Mouse (Mus musculus): ENCODE measurements around the gene Hist2h2be. TPM values are rescaled to one million over a fixed set of nuclear protein-coding genes. Genes with fewer than 3 reads are reported as not detected.
"Not testable (repeated sequence)": the region's sequence is repeated elsewhere in the genome, so short reads cannot be mapped to it uniquely, and the experiment has no call there.

The Hist2h2be gene
- total RNA-seq, 2 experiments from 2014 or later, result 4.2 to 6.2 TPM

- no peak for DNase-seq (ENCODE audit: low spot score)
These were observed 22.7 kb upstream of the Hist2h2be start for GRCm38 (mm10) chr3:96198181-96198580.

DNA sequence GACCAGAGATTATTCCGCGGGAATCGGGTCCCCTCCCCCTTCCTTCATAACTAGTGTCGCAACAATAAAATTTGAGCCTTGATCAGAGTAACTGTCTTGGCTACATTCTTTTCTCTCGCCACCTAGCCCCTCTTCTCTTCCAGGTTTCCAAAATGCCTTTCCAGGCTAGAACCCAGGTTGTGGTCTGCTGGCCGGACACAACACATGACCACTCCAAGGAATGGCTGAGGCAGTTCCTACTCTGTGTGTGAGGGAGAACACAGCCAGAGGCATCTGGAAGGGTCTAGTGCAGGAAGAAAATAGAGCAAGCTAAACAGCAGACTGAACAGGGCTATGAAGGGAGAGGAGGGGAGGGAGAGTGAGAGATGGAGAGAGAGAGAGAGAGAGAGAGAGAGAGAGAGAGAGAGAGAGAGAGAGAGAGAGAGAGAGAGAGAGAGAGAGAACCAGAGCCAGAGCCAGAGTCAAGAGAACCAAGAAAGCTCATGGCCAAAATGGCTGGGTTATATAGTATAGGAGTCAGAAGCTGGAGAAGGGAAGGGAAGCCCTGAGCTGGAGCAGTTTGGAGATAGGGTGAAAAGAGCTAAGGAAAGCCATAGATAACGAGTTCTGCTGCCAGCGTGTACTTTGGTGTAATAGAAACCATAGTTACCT, 22.2 kb upstream of the Hist2h2be start:
- DNase-seq (ENCODE audit: low spot score), result not testable (repeated sequence)

GRCm38 (mm10) chr3:96199731-96200130, 21.2 kb upstream of the Hist2h2be start:
- no peak for DNase-seq (ENCODE audit: low spot score)

DNA sequence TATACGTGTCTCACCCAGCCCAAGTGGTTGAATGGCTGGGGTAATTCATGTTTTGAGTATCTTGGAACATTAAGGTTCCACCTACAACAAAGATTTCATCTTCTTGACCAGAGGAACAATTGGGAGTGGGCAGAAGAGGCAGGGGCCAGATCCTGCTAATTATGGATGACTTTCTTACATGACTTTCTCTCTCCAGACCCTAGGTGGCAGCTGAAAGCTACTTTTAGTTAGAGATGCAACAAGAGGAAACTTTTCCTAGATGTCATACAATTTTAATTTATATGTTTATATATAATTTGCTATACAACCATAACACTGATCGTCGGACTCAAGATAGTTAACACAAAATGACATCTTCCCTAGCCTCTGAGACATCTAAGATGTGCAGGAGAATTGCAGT, 13.1 kb upstream of the Hist2h2be start:
- no peak for DNase-seq (ENCODE audit: low spot score)

- DNase-seq (ENCODE audit: low spot score), result no peak
These were observed 11.7 kb upstream of the Hist2h2be start for GRCm38 (mm10) chr3:96209242-96209641.

- DNase-seq (ENCODE audit: low spot score), result peak; percentile 21
These were observed 1.7 kb upstream of the Hist2h2be start for GRCm38 (mm10) chr3:96219191-96219641.

DNA sequence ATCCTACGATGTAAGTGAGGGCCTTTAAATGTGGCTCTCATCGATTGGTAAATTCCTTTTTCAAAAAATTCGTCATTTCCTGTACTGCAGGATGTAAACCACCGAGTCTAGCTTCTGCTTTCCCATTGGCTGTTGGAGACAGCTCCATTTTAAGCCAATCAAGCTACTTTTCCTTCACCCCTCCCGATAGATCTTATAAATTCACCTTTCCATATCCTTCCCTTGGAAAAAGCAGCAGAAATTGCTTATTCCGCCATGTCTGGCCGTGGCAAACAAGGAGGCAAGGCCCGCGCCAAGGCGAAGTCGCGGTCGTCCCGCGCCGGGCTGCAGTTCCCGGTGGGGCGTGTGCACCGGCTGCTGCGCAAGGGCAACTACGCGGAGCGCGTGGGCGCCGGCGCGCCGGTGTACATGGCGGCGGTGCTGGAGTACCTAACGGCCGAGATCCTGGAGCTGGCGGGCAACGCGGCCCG, 1.2 kb upstream of the Hist2h2be start, which contains the start of the genes Bola1 and Hist2h2ab:
TSS of gene Bola1 (minus strand) at position 49 of the 470 bp plus-strand sequence.
TSS of gene Hist2h2ab (plus strand) at position 205 of the 470 bp plus-strand sequence.
- DNase-seq (ENCODE audit: low spot score), result peak; percentile 73

- DNase-seq (ENCODE audit: low spot score), result not testable (repeated sequence)
These were observed 671 bp upstream of the Hist2h2be start for GRCm38 (mm10) chr3:96220131-96220764.

- no peak for DNase-seq (ENCODE audit: low spot score)
These were observed 720 bp downstream of the Hist2h2be start for GRCm38 (mm10) chr3:96221640-96222038.

- DNase-seq (ENCODE audit: low spot score), result no peak
These were observed 1.9 kb downstream of the Hist2h2be start for GRCm38 (mm10) chr3:96222774-96223173.

- no peak for DNase-seq (ENCODE audit: low spot score)
These were observed 4.5 kb downstream of the Hist2h2be start for GRCm38 (mm10) chr3:96225421-96225820.

GRCm38 (mm10) chr3:96226695-96227648, 6.1 kb downstream of the Hist2h2be start:
- no peak for DNase-seq (ENCODE audit: low spot score)

GRCm38 (mm10) chr3:96228828-96229227, 7.9 kb downstream of the Hist2h2be start:
- DNase-seq (ENCODE audit: low spot score), result no peak

GRCm38 (mm10) chr3:96230404-96230803, 9.5 kb downstream of the Hist2h2be start:
- no peak for DNase-seq (ENCODE audit: low spot score)

DNA sequence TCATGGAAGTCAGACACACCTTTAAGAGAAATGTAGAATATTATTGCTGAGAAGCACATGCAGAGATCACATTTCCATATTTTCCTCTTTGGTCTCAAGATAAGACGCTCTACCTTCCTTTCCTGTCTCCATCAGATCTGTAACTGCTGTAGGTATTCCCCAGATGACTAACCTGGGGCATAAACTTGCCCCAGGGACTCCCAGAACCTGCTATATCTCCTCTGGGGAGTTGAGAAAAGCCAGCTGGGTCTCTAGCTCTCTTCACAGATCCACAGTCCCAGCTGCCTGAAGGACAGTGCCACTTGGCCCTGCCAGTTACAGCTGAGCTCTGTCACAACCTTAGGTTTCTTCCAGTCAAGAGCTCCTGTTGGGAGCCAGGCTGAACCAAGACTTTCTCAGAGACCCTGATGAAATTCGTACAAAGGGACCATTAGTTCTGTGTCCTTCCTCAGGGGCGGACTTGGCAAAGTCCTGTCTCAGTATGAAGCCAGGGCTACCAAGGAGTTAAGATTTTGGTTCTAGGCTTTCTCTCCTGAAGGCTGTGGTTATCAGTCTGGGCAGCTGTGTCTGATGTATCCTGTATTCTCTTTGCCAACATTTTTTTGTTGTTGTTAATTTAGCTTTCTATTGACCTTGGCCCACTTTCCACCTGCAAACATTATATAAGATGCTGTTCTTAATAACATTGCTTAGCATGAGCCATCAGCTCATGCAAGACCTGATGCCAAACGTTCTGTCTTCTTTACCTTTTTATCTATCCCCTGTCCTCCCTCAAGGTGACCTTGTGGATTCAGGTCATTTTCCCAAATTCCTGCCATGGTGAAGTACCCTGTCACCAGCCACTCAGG, 10.2 kb downstream of the Hist2h2be start:
- DNase-seq (ENCODE audit: low spot score), result no peak

- DNase-seq (ENCODE audit: low spot score), result no peak
These were observed 10.8 kb downstream of the Hist2h2be start for GRCm38 (mm10) chr3:96231758-96232120.

- DNase-seq (ENCODE audit: low spot score), result no peak
These were observed 14.0 kb downstream of the Hist2h2be start for GRCm38 (mm10) chr3:96234914-96235313.

GRCm38 (mm10) chr3:96235836-96236235, 14.9 kb downstream of the Hist2h2be start:
- no peak for DNase-seq (ENCODE audit: low spot score)

GRCm38 (mm10) chr3:96236834-96237334, 16.0 kb downstream of the Hist2h2be start:
- no peak for DNase-seq (ENCODE audit: low spot score)

DNA sequence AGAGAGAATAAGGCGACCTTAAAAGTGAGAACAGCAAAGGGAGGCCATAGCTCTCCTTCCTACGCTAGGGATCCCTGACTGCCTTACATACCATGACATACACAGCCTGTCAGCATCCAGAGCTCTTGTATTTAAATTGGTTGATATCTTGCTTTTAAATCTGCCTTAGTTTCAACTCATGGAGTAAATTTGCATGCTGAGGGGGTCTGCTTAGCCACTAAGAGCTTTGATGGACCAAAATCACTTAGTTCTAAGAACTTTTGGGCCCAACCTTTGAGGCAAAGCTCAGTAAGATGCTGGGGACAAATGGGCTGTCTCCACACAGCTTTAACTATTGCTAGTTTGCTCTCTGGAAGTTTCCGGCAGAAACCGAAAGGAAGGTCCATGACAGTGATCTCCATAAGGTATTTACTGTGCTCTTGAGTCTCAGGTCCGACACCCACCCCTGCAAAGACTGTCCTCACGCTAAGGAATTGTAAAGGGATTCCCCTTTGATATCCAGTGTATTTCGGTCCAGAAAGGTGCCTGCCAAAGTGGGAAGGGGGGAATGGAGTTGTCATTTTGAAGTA, 16.5 kb downstream of the Hist2h2be start:
- no peak for DNase-seq (ENCODE audit: low spot score)

Data from gastrocnemius, adult 18-20 months (tissue).